Mouse (Mus musculus) liver, embryonic 11.5 days (tissue): ENCODE results near the gene Cox4i2. TPM values are rescaled to one million over a fixed set of nuclear protein-coding genes. Genes with fewer than 3 reads are reported as not detected.

Experiments
- ATAC-seq: fragments of 200-750 bp; cut with Nextera tagmentation; replicated peaks from 2 replicates; pipeline ENCODE4 v1.8.0; 2017; ENCODE audit warnings: moderate number of reproducible peaks, mild to moderate bottlenecking, moderate TSS enrichment, moderate library complexity; ENCODE audit not compliant: low FRiP score
- DNase-seq: peaks from one replicate; pipeline ENCODE4 v3.0.0-alpha.2; 2017; ENCODE audit warnings: low spot score
- H3K27ac ChIP-seq: fragments of 300-500 bp; sonication (generic); 2 replicates; pipeline ENCODE4 v1.5.1; 2014; ENCODE audit warnings: mild to moderate bottlenecking, low read depth, low read length, control low read depth
- H3K27me3 ChIP-seq: fragments of 300-500 bp; sonication (generic); replicated peaks from 2 replicates; pipeline ENCODE4 v1.6.1; 2014; ENCODE audit warnings: low read length, mixed read lengths; ENCODE audit not compliant: control insufficient read depth, insufficient read depth
- H3K36me3 ChIP-seq: fragments of 300-500 bp; sonication (generic); 2 replicates; pipeline ENCODE4 v1.6.1; 2014; ENCODE audit warnings: mild to moderate bottlenecking, low read length, moderate library complexity, mixed read lengths; ENCODE audit not compliant: control insufficient read depth, insufficient read depth
- H3K4me1 ChIP-seq: fragments of 300-500 bp; sonication (generic); replicated peaks from 2 replicates; pipeline ENCODE4 v1.6.1; 2014; ENCODE audit warnings: low read length, mixed read lengths; ENCODE audit not compliant: control insufficient read depth, insufficient read depth
- H3K4me2 ChIP-seq: fragments of 300-500 bp; sonication (generic); 2 replicates; pipeline ENCODE4 v1.6.1; 2014; ENCODE audit warnings: mild to moderate bottlenecking, control low read depth, moderate library complexity
- H3K4me3 ChIP-seq: fragments of 300-500 bp; sonication (generic); 2 replicates; pipeline ENCODE4 v1.5.1; 2014; ENCODE audit warnings: low read depth, low read length, control low read depth
- H3K9ac ChIP-seq: fragments of 300-500 bp; sonication (generic); 2 replicates; pipeline ENCODE4 v1.6.1; 2014; ENCODE audit warnings: low read depth, low read length, control low read depth
- H3K9me3 ChIP-seq: fragments of 300-500 bp; sonication (generic); 2 replicates; pipeline ENCODE4 v1.6.1; 2016; ENCODE audit warnings: low read length, inconsistent platforms, mixed read lengths; ENCODE audit not compliant: control insufficient read depth
- WGBS: fragments of 180-500 bp; shearing (Covaris S2); extraction: QIAGEN DNeasy Blood & Tissue Kit; methylation state at CpG from one replicate; pipeline ENCODE4 v1.1.7; 2014; 5-methylcytosine and 5-hydroxymethylcytosine counted together
- polyA plus RNA-seq: library from polyadenylated mRNA; unstranded; fragments of >200 nt; fragmentation: Nextera tagmentation; extraction: Ambion mirVana; gene quantifications from 2 replicates; pipeline ENCODE4 v1.2.1, GENCODE M21; 2014

Gene Cox4i2
- polyA plus RNA-seq, 1 experiment from 2014 or later = 8.5 TPM

DNA sequence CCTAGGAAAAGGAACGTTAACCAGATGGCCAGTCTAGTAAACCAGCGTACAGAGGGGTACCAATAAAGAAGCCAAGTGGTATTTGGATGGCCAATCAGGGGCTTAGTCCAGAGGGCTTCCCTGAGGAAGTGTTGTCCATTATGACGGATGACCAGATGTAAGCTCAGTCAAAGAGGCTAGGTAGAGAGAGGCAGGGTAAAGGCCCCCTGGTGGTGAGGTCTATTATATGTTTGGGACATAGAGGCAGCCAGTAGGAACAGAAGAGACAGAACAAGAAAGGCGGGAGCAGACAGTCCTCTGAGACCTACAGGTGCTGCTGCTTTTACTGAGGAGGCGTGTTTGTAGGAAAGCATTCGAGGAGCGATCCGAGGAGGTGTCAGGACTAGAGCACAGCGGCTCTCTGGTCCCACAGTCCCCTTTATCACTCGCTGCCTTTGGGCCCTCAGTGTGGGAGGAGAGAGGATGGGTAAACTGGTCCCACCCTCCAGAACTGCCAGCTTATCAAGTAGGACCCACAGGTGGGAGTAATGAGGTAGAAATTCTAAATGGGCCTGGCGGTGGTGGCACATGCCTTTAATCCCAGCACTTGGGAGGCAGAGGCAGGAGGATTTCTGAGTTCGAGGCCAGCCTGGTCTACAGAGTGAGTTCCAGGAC is 13.8 kb downstream of the Cox4i2 start:
- Histone ChIP-seq H3K4me1 (peaks cover 35% of the 10 kb centered on the region), H3K27ac (no peak overlapping the region)

GRCm38 (mm10) chr2:152769677-152770076 is 15.7 kb downstream of the Cox4i2 start:
- H3K27me3 ChIP-seq = 0 out of 2 replicates have a peak, but pooled peaks cover 2% of the 10 kb centered on the region
- WGBS = 45% methylated on average over 7 of the region's 7 CpGs
- peaks cover 23% of the 10 kb centered on the region for H3K4me1 ChIP-seq
- H3K4me2 ChIP-seq = no peak overlapping the region
- H3K9ac ChIP-seq = no peak overlapping the region
- no peak overlapping the region for H3K27ac ChIP-seq
- peak; percentile 70 for ATAC-seq
- H3K36me3 ChIP-seq = no peaks in the 10 kb centered on the region
- no peak for DNase-seq
- no peaks in the 10 kb centered on the region for H3K9me3 ChIP-seq
- no peak overlapping the region for H3K4me3 ChIP-seq

More for the DNA sequence above, 13.8 kb downstream of the Cox4i2 start:
- no peak overlapping the region for H3K9ac ChIP-seq
- WGBS = 45% methylated on average over 12 of the region's 12 CpGs
- ATAC-seq (peak; percentile 60), DNase-seq (peak; percentile 57)
- H3K9me3 ChIP-seq = no peaks in the 10 kb centered on the region
- 0 out of 2 replicates have a peak, but pooled peaks cover 2% of the 10 kb centered on the region for H3K27me3 ChIP-seq
- H3K36me3 ChIP-seq = no peaks in the 10 kb centered on the region
- H3K4me3 ChIP-seq = no peak overlapping the region
- no peak overlapping the region for H3K4me2 ChIP-seq

GRCm38 (mm10) chr2:152771571-152771970 is 17.6 kb downstream of the Cox4i2 start:
- H3K4me2 ChIP-seq = no peak overlapping the region
- no peak overlapping the region for H3K27ac ChIP-seq
- H3K9me3 ChIP-seq = no peaks in the 10 kb centered on the region
- no peak overlapping the region for H3K4me3 ChIP-seq
- WGBS = 73% methylated on average over 9 of the region's 9 CpGs
- H3K27me3 ChIP-seq = 0 out of 2 replicates have a peak, but pooled peaks cover 2% of the 10 kb centered on the region
- H3K36me3 ChIP-seq = no peaks in the 10 kb centered on the region
- H3K4me1 ChIP-seq = peaks cover 18% of the 10 kb centered on the region
- ATAC-seq (no peak), DNase-seq (no peak)
- H3K9ac ChIP-seq = no peak overlapping the region

DNA sequence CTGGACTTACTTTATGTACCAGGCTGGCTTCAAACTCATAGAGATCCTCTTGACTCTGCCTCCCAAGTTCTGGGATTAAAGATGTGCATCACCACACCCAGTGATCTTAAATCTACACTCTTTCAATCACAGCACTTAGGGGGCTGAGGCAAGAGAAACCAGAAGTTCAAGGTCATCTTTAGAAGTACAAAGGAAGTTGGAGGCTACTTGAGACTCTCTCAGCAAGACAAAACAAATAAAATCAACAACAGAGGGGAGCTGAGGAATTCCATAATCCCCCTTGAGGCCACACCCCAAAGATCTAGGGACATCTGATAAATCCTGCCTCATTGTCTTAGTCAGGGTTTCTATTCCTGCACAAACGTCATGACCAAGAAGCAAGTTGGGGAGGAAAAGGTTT is 18.3 kb downstream of the Cox4i2 start:
- Histone ChIP-seq H3K27me3 (0 out of 2 replicates have a peak, but pooled peaks cover 2% of the 10 kb centered on the region), H3K4me1 (peaks cover 12% of the 10 kb centered on the region), H3K9ac (no peak overlapping the region), H3K4me2 (no peak overlapping the region), H3K36me3 (no peaks in the 10 kb centered on the region), H3K9me3 (no peaks in the 10 kb centered on the region), H3K4me3 (no peak overlapping the region), H3K27ac (no peak overlapping the region)
- no peak for ATAC-seq
- 38% methylated on average over 1 of the region's 1 CpGs for WGBS
- no peak for DNase-seq

DNA sequence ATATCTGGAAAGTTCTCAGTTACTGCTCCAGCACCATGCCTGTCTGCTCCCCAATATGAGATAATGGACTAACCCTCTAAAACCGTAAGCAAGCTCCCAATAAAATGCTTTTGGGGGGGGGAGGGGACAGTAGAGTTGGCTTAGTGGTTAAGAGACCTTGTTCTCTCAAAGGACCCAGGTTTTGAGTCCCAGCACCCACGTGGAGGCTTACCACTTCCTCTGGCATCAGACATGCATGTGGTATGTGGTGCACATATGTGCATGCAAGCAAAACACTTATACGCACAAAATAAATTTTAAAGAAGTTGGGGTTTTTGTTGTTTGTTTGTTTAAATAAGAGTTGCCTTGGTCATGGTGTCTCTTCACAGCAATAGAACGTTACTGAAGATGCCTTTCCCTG is 21.4 kb downstream of the Cox4i2 start:
- Histone ChIP-seq H3K9ac (no peak overlapping the region), H3K4me2 (no peak overlapping the region), H3K4me1 (0 out of 2 replicates have a peak, but pooled peaks cover 2% of the 10 kb centered on the region), H3K36me3 (no peaks in the 10 kb centered on the region; the same call in 1 of the 2 replicates), H3K4me3 (no peak overlapping the region), H3K27me3 (0 out of 2 replicates have a peak, but pooled peaks cover 2% of the 10 kb centered on the region), H3K27ac (no peak overlapping the region), H3K9me3 (no peaks in the 10 kb centered on the region)
- no peak for ATAC-seq
- 72% methylated on average over 4 of the region's 4 CpGs for WGBS
- DNase-seq = no peak

DNA sequence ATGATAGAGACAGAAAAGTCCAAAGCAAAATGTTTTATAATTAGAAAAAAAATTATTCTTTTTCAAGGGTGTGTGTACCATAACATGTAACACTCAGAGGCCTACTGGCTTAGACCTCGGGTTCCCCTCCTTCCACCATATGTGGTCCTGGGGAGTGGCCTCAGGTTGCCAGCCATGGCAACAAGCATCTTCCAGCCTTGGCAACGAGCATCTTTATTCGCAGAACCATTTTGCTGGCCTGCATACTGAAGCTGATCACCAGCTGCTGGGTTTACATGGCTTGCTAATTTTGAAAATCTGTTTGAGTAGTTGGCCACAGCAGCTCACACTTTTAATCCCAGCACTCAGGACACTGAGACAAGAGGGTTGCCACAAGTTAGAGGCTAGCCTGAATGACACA is 22.0 kb downstream of the Cox4i2 start:
- Histone ChIP-seq H3K27ac (no peak overlapping the region), H3K4me2 (no peak overlapping the region), H3K27me3 (0 out of 2 replicates have a peak, but pooled peaks cover 2% of the 10 kb centered on the region), H3K36me3 (no peaks in the 10 kb centered on the region; the same call in 1 of the 2 replicates), H3K9ac (no peak overlapping the region), H3K4me1 (0 out of 2 replicates have a peak, but pooled peaks cover 2% of the 10 kb centered on the region), H3K9me3 (no peaks in the 10 kb centered on the region), H3K4me3 (no peak overlapping the region)
- ATAC-seq (no peak), DNase-seq (no peak)
- 84% methylated on average over 3 of the region's 3 CpGs for WGBS

DNA sequence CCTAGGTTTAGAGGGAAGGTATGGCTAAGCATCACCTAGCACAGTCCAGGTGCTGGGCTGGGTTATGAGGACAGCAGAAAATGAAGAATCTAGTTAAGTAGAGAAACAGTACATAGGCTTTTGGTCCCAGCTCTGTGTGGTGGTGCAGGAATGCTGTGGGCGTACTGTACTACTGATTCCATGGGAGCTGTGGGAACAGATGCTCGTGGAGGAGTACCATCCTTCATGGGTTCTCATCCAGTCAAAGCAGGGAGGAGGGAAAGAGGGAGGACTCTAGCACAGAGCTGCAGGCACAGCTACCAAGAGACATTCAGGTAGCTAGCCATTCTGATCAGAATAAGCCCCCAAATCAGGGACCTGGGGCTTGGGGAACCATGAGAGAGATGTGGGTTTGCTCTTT is 22.5 kb downstream of the Cox4i2 start:
- Histone ChIP-seq H3K9me3 (no peaks in the 10 kb centered on the region), H3K27me3 (0 out of 2 replicates have a peak, but pooled peaks cover 2% of the 10 kb centered on the region), H3K27ac (no peak overlapping the region), H3K36me3 (no peaks in the 10 kb centered on the region; the same call in 1 of the 2 replicates), H3K4me3 (no peak overlapping the region), H3K4me2 (no peak overlapping the region), H3K4me1 (0 out of 2 replicates have a peak, but pooled peaks cover 2% of the 10 kb centered on the region), H3K9ac (no peak overlapping the region)
- DNase-seq (no peak), ATAC-seq (no peak)
- 72% methylated on average over 2 of the region's 2 CpGs for WGBS

DNA sequence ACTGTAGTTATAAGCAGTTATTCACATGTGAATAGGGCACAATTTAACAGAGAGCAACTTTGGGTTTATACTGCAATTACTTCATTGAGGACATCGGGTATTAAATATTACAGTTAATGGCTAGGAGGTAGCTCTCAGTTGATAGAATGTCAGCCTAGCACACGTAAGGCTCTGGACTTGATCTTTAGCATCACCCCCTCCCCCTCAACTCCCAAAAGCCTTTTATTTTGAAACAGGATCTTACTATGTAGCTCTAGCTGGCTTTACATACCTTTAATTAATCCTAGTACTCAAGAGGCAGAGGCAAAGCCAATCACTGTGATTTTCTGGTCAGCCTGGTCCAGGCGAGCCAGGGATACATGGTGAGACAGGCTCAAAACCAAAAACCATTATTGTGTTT is 23.1 kb downstream of the Cox4i2 start:
- H3K4me2 ChIP-seq = no peak overlapping the region
- H3K9ac ChIP-seq = no peak overlapping the region
- 90% methylated on average over 3 of the region's 3 CpGs for WGBS
- H3K4me3 ChIP-seq = no peak overlapping the region
- DNase-seq = no peak
- no peak overlapping the region for H3K27ac ChIP-seq
- no peaks in the 10 kb centered on the region; the same call in 1 of the 2 replicates for H3K36me3 ChIP-seq
- 0 out of 2 replicates have a peak, but pooled peaks cover 2% of the 10 kb centered on the region for H3K4me1 ChIP-seq
- H3K9me3 ChIP-seq = no peaks in the 10 kb centered on the region
- no peaks in the 10 kb centered on the region for H3K27me3 ChIP-seq
- no peak for ATAC-seq

- Histone ChIP-seq H3K4me1 (peaks cover 19% of the 10 kb centered on the region), H3K27me3 (no peaks in the 10 kb centered on the region), H3K9ac (no peak overlapping the region), H3K27ac (no peak overlapping the region), H3K9me3 (no peaks in the 10 kb centered on the region), H3K36me3 (no peaks in the 10 kb centered on the region; the same call in 1 of the 2 replicates), H3K4me3 (no peak overlapping the region), H3K4me2 (no peak overlapping the region)
- no peak for ATAC-seq
- 86% methylated on average over 2 of the region's 2 CpGs for WGBS
- no peak for DNase-seq
Measured at GRCm38 (mm10) chr2:152780466-152780865, 26.5 kb downstream of the Cox4i2 start.
